8 mouse cellular contexts compared by ENCODE assay signal in the genomic region with DNA sequence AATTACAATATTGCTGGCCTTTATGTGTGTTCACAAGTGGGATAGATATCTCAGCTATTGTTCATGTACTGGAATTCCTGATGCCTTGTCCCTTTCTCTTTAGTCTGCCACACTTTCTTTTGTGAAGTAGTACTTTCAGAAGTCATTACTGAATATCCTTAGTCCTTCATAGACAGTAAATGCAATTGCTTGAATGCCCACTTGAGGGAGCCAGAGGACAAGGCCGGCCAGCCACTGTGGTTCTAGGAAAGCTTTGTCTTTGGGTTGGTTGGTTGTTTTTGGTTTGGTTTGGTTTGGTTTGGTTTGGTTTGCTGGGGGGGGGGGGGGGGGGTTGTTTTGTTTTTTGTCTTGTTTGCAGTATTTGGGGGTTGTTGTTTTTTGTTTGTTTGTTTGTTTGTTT. TPM values are rescaled to one million over a fixed set of nuclear protein-coding genes. Genes with fewer than 3 reads are reported as not detected.
A peak's percentile ranks its signal among the peaks of the same experiment; 100 is the strongest.
DNase-seq lines count a peak whose midpoint lies in the region; ATAC-seq lines count a peak whose summit lies in the region.

No protein-coding gene starts in this region.

- 0 out of 2 replicates have a peak, but pooled peaks cover 3% of the 10 kb centered on the region for H3K4me1 ChIP-seq in heart, embryonic 12.5 days (replicated peaks)
- H3K4me1 ChIP-seq in forebrain, embryonic 13.5 days: no peaks in the 10 kb centered on the region
- H3K4me1 ChIP-seq in hindbrain, embryonic 13.5 days (replicated peaks): no peaks in the 10 kb centered on the region
- H3K4me1 ChIP-seq in midbrain, embryonic 14.5 days (ENCODE audit: control insufficient read depth, insufficient read depth, low read length): no peaks in the 10 kb centered on the region

- peak; percentile 83 to 91 for DNase-seq in heart, adult 18-20 months
- peak; percentile 71 for DNase-seq in c-Kit-negative CD71-positive TER-119-positive erythroid progenitor cells, embryonic 14.5 days (ENCODE audit: low read depth, low spot score)
- DNase-seq in left cerebral cortex, postnatal 14 days (ENCODE audit: low spot score in 2 of 2): peak; percentile 77 to 90
- peak; percentile 90 for DNase-seq in midbrain, embryonic 14.5 days
- peak; percentile 51 to 81 for DNase-seq in spleen, adult 18-20 months

- no peaks in the 10 kb centered on the region for H3K36me3 ChIP-seq in heart, embryonic 12.5 days
- H3K36me3 ChIP-seq in forebrain, embryonic 13.5 days (ENCODE audit: poor library complexity, severe bottlenecking): no peaks in the 10 kb centered on the region
- no peaks in the 10 kb centered on the region for H3K36me3 ChIP-seq in hindbrain, embryonic 13.5 days
- H3K36me3 ChIP-seq in midbrain, embryonic 14.5 days (ENCODE audit: control insufficient read depth, insufficient read depth, low read length): no peaks in the 10 kb centered on the region

- H3K9me3 ChIP-seq in heart, embryonic 12.5 days (replicated peaks): no peaks in the 10 kb centered on the region
- no peaks in the 10 kb centered on the region for H3K9me3 ChIP-seq in forebrain, embryonic 13.5 days (replicated peaks)
- H3K9me3 ChIP-seq in hindbrain, embryonic 13.5 days: no peaks in the 10 kb centered on the region
- no peaks in the 10 kb centered on the region for H3K9me3 ChIP-seq in midbrain, embryonic 14.5 days (ENCODE audit: control insufficient read depth, low read length)

- no peak overlapping the region for H3K27ac ChIP-seq in heart, embryonic 12.5 days (ENCODE audit: poor library complexity, severe bottlenecking)
- no peak overlapping the region for H3K27ac ChIP-seq in forebrain, embryonic 13.5 days
- H3K27ac ChIP-seq in hindbrain, embryonic 13.5 days: no peak overlapping the region
- H3K27ac ChIP-seq in midbrain, embryonic 14.5 days (replicated peaks; ENCODE audit: low read depth, low read length): no peak overlapping the region

- intact Hi-C loops in left cerebral cortex, postnatal 14 days (cut with DNase I): loop anchor here (1.0 to 5.0 kb wide), 2 partner anchors 75 to 106 kb away; no protein-coding TSS in a partner anchor

- no peak for ATAC-seq in heart, embryonic 12.5 days (ENCODE audit: insufficient number of reproducible peaks, low FRiP score)
- ATAC-seq in forebrain, embryonic 13.5 days: peak; percentile 78
- peak; percentile 40; the same call in 1 of the 2 replicates for ATAC-seq in hindbrain, embryonic 13.5 days (ENCODE audit: low FRiP score)
- ATAC-seq in midbrain, embryonic 14.5 days (ENCODE audit: low FRiP score, low TSS enrichment): no peak; the same call in 1 of the 2 replicates

- no peak overlapping the region for H3K9ac ChIP-seq in heart, embryonic 12.5 days
- no peak overlapping the region for H3K9ac ChIP-seq in forebrain, embryonic 13.5 days
- H3K9ac ChIP-seq in hindbrain, embryonic 13.5 days: no peak overlapping the region
- H3K9ac ChIP-seq in midbrain, embryonic 14.5 days (replicated peaks; ENCODE audit: low read length): no peak overlapping the region

- H3K4me2 ChIP-seq in heart, embryonic 12.5 days: no peak overlapping the region
- no peak overlapping the region for H3K4me2 ChIP-seq in forebrain, embryonic 13.5 days
- H3K4me2 ChIP-seq in hindbrain, embryonic 13.5 days: no peak overlapping the region
- H3K4me2 ChIP-seq in midbrain, embryonic 14.5 days (ENCODE audit: low read length): no peak overlapping the region

- WGBS in heart, embryonic 12.5 days: 0% methylated on average over 1 of the region's 1 CpGs
- 0% methylated on average over 1 of the region's 1 CpGs for WGBS in forebrain, embryonic 13.5 days
- WGBS in hindbrain, embryonic 13.5 days: 0% methylated on average over 1 of the region's 1 CpGs
- WGBS in midbrain, embryonic 14.5 days: 0% methylated on average over 1 of the region's 1 CpGs

- H3K4me3 ChIP-seq in heart, embryonic 12.5 days: no peak overlapping the region
- no peak overlapping the region for H3K4me3 ChIP-seq in forebrain, embryonic 13.5 days
- H3K4me3 ChIP-seq in hindbrain, embryonic 13.5 days: no peak overlapping the region
- H3K4me3 ChIP-seq in midbrain, embryonic 14.5 days (replicated peaks; ENCODE audit: low read depth, low read length): no peak overlapping the region

- H3K27me3 ChIP-seq in heart, embryonic 12.5 days (replicated peaks): no peaks in the 10 kb centered on the region
- no peaks in the 10 kb centered on the region for H3K27me3 ChIP-seq in forebrain, embryonic 13.5 days
- no peaks in the 10 kb centered on the region for H3K27me3 ChIP-seq in hindbrain, embryonic 13.5 days
- no peaks in the 10 kb centered on the region for H3K27me3 ChIP-seq in midbrain, embryonic 14.5 days (ENCODE audit: control insufficient read depth, insufficient read depth, low read length)

RNA-seq across cellular contexts. Expression of a gene that starts 16.6 kb away (rescaled TPM):
- 1 to 10 TPM; 4.2 to 5.7 TPM for total RNA-seq in heart, adult 18-20 months (2021)
- polyA plus RNA-seq in heart, embryonic 12.5 days (2016; fragmentation: Nextera tagmentation; extraction: Ambion mirVana): 82.2 and 83.0 TPM in 2 replicates
- polyA plus RNA-seq in forebrain, embryonic 13.5 days (2015; fragmentation: Nextera tagmentation; extraction: Ambion mirVana): 86.6 and 105 TPM in 2 replicates
- polyA plus RNA-seq in hindbrain, embryonic 13.5 days (2015; fragmentation: Nextera tagmentation; extraction: Ambion mirVana): 31.3 and 32.9 TPM in 2 replicates
- 10 to 100 TPM; 17.9 to 19.5 TPM for total RNA-seq in left cerebral cortex, postnatal 14 days (2021)
- 18.1 and 21.7 TPM in 2 replicates for polyA plus RNA-seq in midbrain, embryonic 14.5 days (2014; fragmentation: Nextera tagmentation; extraction: Ambion mirVana)

Comparison
In these comparisons a context has a peak if more than half of its experiments do, and no peak if none do; other contexts are left out.
1. ATAC-seq: peak in forebrain, embryonic 13.5 days (single experiment) and hindbrain, embryonic 13.5 days (single experiment); none in heart, embryonic 12.5 days (single experiment) and midbrain, embryonic 14.5 days (single experiment).
2. Peak in every context shown above with its lines, with median percentiles within 50 percentile points of each other: DNase-seq.